Mouse (Mus musculus) spleen, adult 2 months (tissue): ENCODE measurements around the gene Hmbs.

ENCODE experiments used
- CTCF ChIP-seq: fragments of 200-500 bp; IDR thresholded peaks from 2 replicates; pipeline ENCODE4 v1.5.1; 2011; ENCODE audit warnings: mild to moderate bottlenecking, inconsistent platforms; ENCODE audit not compliant: insufficient read depth, insufficient read length, insufficient replicate concordance; ENCODE audit errors: extremely low read depth
- POLR2A ChIP-seq: fragments of 200-500 bp; IDR thresholded peaks from 2 replicates; pipeline ENCODE4 v1.6.1; 2011; ENCODE audit warnings: low read depth, low read length, inconsistent platforms

DNA sequence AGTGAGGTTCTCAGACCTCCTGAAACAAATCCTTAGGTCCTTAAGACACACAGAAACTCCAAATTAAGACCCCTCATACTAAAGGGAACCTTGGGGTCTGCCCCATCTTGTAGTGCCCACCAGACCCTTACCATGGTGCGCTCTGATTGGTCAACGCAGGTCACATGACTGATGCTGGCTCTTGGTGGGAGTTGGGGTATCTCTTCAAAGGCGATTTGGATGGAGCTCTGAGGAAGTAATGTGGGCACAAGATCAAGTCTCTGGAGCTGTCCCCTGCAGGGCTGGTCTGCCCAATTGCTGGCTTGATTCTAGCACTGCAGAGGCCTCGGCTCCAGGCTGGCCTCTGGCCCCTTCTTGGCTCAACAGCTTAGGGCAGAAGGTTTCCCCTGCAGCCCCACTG lies 26.6 kb downstream of the Hmbs start:
- TF ChIP-seq CTCF = no peak
- no peak for TF ChIP-seq POLR2A
